ENCODE assay signal across 14 mouse cellular contexts in genomic region chr17:14635546-14636323, GRCm38 (mm10).
"Had no signal": no experiment of that assay in that cellular context is flagged by ENCODE, and none has a peak within 500 bp of the region (broad histone marks: within the 10 kb centered on the region; RNA-seq: fewer than 3 reads in every experiment).

No protein-coding gene starts in this region.

- ATAC-seq: midbrain, embryonic 13.5 days; midbrain, embryonic 16.5 days had no signal

- H3K9ac ChIP-seq: limb, embryonic 13.5 days; liver, embryonic 13.5 days; midbrain, embryonic 13.5 days had no signal

- H3K27ac ChIP-seq: limb, embryonic 13.5 days; liver, embryonic 13.5 days; midbrain, embryonic 10.5 days; midbrain, embryonic 13.5 days had no signal

- H3K9me3 ChIP-seq: limb, embryonic 13.5 days; liver, embryonic 13.5 days; megakaryocyte, embryonic 14.5 days; midbrain, embryonic 10.5 days had no signal

- DNase-seq: kidney, adult 18-20 months; kidney, adult 9 months; kidney, postnatal 36 days; left cerebral cortex, postnatal 4 days; liver, embryonic 13.5 days; lung, adult 2 months; lung, postnatal 36 days; thymus, adult 18-20 months; thymus, postnatal 36 days had no signal

- H3K36me3 ChIP-seq: limb, embryonic 13.5 days; liver, embryonic 13.5 days; midbrain, embryonic 10.5 days; midbrain, embryonic 13.5 days had no signal

- H3K4me3 ChIP-seq: limb, embryonic 13.5 days; liver, embryonic 13.5 days; megakaryocyte, embryonic 14.5 days; midbrain, embryonic 10.5 days; midbrain, embryonic 13.5 days had no signal

- H3K27me3 ChIP-seq: limb, embryonic 13.5 days; liver, embryonic 13.5 days; megakaryocyte, embryonic 14.5 days; midbrain, embryonic 13.5 days had no signal

- H3K4me2 ChIP-seq: limb, embryonic 13.5 days; liver, embryonic 13.5 days; midbrain, embryonic 13.5 days had no signal

- H3K4me1 ChIP-seq: limb, embryonic 13.5 days; liver, embryonic 13.5 days; megakaryocyte, embryonic 14.5 days; midbrain, embryonic 10.5 days; midbrain, embryonic 13.5 days had no signal
